In the genomic region with DNA sequence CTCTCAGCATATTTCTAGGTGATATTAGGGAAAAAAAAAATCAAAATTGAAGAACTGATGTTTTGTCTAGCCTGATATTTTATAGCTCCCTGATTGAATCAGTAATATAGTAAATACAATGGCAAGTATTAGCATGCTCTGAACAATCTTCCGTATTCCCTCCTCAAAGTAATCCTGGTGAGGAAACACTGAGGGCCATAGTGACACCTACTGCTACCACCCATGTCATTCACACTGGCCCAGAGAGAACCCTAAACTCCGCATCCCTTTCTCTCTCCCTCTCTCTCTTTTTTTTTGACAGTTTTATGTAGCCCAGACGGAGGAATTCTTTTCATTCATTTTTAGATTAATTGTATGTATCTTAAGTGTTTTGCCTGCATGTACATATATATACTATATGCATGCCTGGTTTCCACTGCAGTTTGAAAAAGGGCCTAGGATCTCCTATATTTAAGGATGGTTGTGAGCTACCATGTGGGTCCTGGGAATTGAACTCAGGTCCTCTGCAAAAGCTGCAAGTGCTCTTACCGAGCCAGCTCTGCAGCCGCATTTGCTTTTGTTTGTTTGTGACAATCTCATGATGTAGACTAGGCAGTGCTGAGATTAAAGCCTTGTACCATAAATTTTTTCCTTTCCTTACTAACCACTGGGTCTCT, we compare ENCODE assay signal across 3 mouse cellular contexts.
A peak's percentile ranks its signal among the peaks of the same experiment; 100 is the strongest.
TF ChIP-seq lines count a peak whose summit lies in the region.

No protein-coding gene starts in this region.

TF ChIP-seq in CH12.LX, 34 proteins besides CTCF, POLR2A, EP300 and RAD21:
- no peak for TF ChIP-seq MAZ (IDR thresholded peaks at IDR 0.05; ENCODE audit: low read depth, low read length)
- no peak for TF ChIP-seq ELF1 (IDR thresholded peaks at IDR 0.05; ENCODE audit: low read depth, low read length)
- no peak for TF ChIP-seq JUND (conservative IDR thresholded peaks at IDR 0.05; ENCODE audit: low read depth, low read length)
- TF ChIP-seq POLR2AphosphoS2 (IDR thresholded peaks at IDR 0.05; ENCODE audit: low read depth, low read length), result peak; percentile 78
- no peak for TF ChIP-seq BHLHE40 (IDR thresholded peaks at IDR 0.05; ENCODE audit: low read depth, low read length)
TF ChIP-seq in CH12.LX: peak in this region for 1.

TF ChIP-seq in MEL, 35 proteins besides CTCF, POLR2A, EP300 and RAD21:
- TF ChIP-seq USF1 (IDR thresholded peaks at IDR 0.05; ENCODE audit: low read depth, low read length) (no peak), POLR2AphosphoS2 (IDR thresholded peaks at IDR 0.05; ENCODE audit: low read length) (0 out of 2 replicates have a peak, but pooled peaks have one; percentile 68), ZKSCAN1 (IDR thresholded peaks at IDR 0.05; ENCODE audit: low read depth, low read length) (0 out of 2 replicates have a peak, but pooled peaks have one; percentile 38), ZNF384 (IDR thresholded peaks at IDR 0.05; ENCODE audit: low read depth, low read length) (no peak)

TF ChIP-seq in myocyte, 11 proteins besides CTCF, POLR2A, EP300 and RAD21:
- TF ChIP-seq REST (IDR thresholded peaks at IDR 0.05; ENCODE audit: insufficient read depth, insufficient read length) (no peak), POLR2AphosphoS2 (IDR thresholded peaks at IDR 0.05; ENCODE audit: insufficient read length, low read depth) (peak; percentile 69)
